Mouse (Mus musculus): Measurements from ENCODE around the gene Dohh. TPM values are rescaled to one million over a fixed set of nuclear protein-coding genes. Genes with fewer than 3 reads are reported as not detected.
A peak's percentile ranks its signal among the peaks of the same experiment; 100 is the strongest.

Dohh gene
- polyA plus RNA-seq, 1 experiment = 47.9 TPM

DNA sequence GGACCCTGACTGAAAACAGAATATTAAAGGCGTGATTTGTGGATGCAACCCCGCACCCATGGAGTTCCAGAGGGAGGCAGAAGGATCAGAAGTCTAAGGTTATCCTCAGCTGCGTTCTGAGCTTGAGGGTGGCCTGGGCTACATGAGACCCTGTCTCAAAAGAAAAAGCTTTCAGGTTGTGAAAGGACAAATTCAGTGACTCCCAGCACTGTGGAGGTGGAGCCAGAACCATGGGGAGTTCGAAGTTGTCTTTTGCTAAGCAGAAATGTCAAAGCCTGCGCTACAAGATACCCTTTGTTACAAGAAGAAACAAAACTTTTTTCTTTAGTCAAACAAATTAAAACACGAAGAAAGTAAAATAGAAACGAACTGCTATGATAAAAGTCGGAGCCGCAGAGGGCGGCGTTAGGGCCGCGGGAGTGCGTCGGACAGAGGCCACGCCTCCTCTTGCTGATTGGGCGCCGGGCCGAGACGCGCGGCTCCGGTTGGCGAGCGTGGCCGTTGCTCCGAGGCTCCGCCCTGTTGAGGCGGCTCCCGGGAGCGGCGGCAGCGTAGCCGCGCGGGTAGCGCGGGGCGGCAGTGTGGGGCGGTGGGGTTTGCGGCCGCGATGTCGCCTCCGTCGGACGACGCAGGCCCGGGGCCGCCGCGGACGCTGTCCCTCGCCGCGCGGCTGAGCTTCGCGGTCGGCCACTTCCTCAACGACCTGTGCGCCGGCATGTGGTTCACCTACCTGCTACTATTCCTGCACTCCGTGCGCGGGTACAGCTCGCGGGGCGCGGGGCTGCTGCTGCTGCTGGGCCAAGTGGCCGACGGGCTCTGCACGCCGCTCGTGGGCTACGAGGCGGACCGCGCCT lies 27.0 kb upstream of the Dohh start, which contains the start of gene Mfsd12:
Gene Mfsd12 (plus strand): TSS at position 501 of the 854 bp plus-strand sequence.
- WGBS = 2% methylated on average over 75 of the region's 79 CpGs
- DNase-seq (ENCODE audit: low read depth in 1 of 2, low spot score in 2 of 2) = peak; percentile 64 to 88
- peak within 1 kb of the TSS; percentile 39 for H3K27ac ChIP-seq (ENCODE audit: insufficient read depth, low read length)

DNA sequence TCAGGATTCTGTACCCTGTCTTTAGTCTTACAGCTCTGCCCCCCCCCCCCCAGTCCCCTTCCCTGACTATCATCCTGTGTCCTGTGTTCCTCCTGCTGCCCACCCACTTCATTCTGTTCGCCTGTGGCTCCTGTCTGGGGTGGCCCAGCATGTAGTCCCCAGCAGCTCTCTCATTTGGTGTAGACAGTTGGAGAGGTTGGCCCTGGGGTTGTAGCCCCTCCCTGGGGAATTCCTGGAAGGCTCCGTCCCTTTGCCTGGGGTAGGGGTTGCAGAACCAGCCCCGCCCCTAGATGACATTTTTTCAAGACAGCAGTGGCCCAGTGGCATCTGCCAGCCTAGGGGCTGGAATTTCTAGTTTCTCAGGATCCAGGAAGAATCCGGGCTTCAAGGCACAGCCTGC lies 26.0 kb upstream of the Dohh start:
- H3K4me1 ChIP-seq (ENCODE audit: control insufficient read depth, insufficient read depth, insufficient read length) = peaks cover 19% of the 10 kb centered on the region; the same call in 1 of the 2 replicates
- DNase-seq (ENCODE audit: low read depth in 1 of 2, low spot score in 2 of 2) = no peak
- WGBS = 25% methylated on average over 4 of the region's 4 CpGs
- no peak overlapping the region for H3K27ac ChIP-seq (ENCODE audit: insufficient read depth, low read length)
- no peak for TF ChIP-seq CTCF (IDR thresholded peaks at IDR 0.05; ENCODE audit: extremely low read depth, insufficient read depth, insufficient read length, insufficient replicate concordance)
- no peak for TF ChIP-seq POLR2A (IDR thresholded peaks at IDR 0.05; ENCODE audit: low read depth, low read length)
- peak overlapping the region; percentile 70 for H3K4me3 ChIP-seq (ENCODE audit: extremely low read depth, insufficient read depth, insufficient read length)
- H3K27me3 ChIP-seq (ENCODE audit: control insufficient read depth, insufficient read depth, low read length) = no peaks in the 10 kb centered on the region
- H3K36me3 ChIP-seq (ENCODE audit: control insufficient read depth, insufficient read depth, low read length) = no peaks in the 10 kb centered on the region

More for the DNA sequence above, 27.0 kb upstream of the Dohh start, which contains the start of gene Mfsd12:
- Histone ChIP-seq H3K4me1 (ENCODE audit: control insufficient read depth, insufficient read depth, insufficient read length) (peaks cover 19% of the 10 kb centered on the region; the same call in 1 of the 2 replicates), H3K4me3 (ENCODE audit: extremely low read depth, insufficient read depth, insufficient read length) (peak within 1 kb of the TSS; percentile 70), H3K27me3 (ENCODE audit: control insufficient read depth, insufficient read depth, low read length) (no peaks in the 10 kb centered on the region), H3K36me3 (ENCODE audit: control insufficient read depth, insufficient read depth, low read length) (no peaks in the 10 kb centered on the region)
- TF ChIP-seq POLR2A (IDR thresholded peaks at IDR 0.05; ENCODE audit: low read depth, low read length) = peak; percentile 46; the same call in 1 of the 2 replicates
- no peak for TF ChIP-seq CTCF (IDR thresholded peaks at IDR 0.05; ENCODE audit: extremely low read depth, insufficient read depth, insufficient read length, insufficient replicate concordance)

DNA sequence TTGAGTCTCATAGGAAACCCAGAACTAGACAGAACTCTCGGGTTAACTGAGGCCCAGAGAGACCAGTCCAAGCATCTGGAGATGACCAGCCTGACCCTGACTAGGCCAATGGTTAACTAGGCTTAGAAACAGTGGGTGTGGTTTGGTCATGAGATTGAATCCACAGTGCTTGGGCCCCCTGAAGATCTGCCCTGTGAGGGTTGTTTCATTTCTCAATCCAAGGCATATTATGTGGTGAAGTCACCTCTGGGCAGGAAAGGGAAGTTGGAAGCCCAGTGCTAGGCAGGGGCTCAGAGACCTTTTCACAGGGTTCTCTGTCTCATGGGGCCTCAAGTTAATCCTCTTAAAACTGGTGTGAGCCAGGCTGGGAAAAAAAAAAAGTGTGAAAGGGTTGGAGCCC lies 25.4 kb upstream of the Dohh start:
- Histone ChIP-seq H3K27ac (ENCODE audit: insufficient read depth, low read length) (no peak overlapping the region; the same call in 1 of the 2 replicates), H3K4me1 (ENCODE audit: control insufficient read depth, insufficient read depth, insufficient read length) (peaks cover 19% of the 10 kb centered on the region), H3K36me3 (ENCODE audit: control insufficient read depth, insufficient read depth, low read length) (no peaks in the 10 kb centered on the region; the same call in 1 of the 2 replicates), H3K27me3 (ENCODE audit: control insufficient read depth, insufficient read depth, low read length) (no peaks in the 10 kb centered on the region), H3K4me3 (ENCODE audit: extremely low read depth, insufficient read depth, insufficient read length) (peak overlapping the region; percentile 14; the same call in 1 of the 2 replicates)
- no peak for DNase-seq (ENCODE audit: low read depth in 1 of 2, low spot score in 2 of 2)
- 36% methylated on average over 1 of the region's 1 CpGs for WGBS
- TF ChIP-seq CTCF (IDR thresholded peaks at IDR 0.05; ENCODE audit: extremely low read depth, insufficient read depth, insufficient read length, insufficient replicate concordance) (no peak), POLR2A (IDR thresholded peaks at IDR 0.05; ENCODE audit: low read depth, low read length) (no peak)

DNA sequence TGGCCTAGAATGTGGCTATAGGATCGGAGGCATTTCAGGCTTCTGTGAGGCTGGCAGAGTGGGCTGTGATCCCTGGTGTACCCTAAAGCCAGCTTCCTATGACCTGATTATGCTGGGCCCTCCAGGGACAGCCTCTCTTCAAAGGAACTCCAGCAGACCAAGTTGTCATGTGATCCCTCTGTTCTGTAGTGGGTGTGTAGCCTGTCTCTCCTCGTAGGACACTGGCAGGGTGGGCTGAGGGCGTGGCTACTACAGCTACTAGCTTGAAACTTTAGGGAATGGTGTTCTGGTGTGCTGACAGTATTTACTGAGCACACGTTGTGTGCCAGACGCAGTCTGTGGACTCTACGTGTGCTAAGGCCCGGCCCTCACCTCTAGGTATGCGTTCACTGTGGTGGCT lies 23.5 kb upstream of the Dohh start:
- no peaks in the 10 kb centered on the region; the same call in 1 of the 2 replicates for H3K36me3 ChIP-seq (ENCODE audit: control insufficient read depth, insufficient read depth, low read length)
- peaks cover 19% of the 10 kb centered on the region for H3K4me1 ChIP-seq (ENCODE audit: control insufficient read depth, insufficient read depth, insufficient read length)
- whole genome bisulfite sequencing = 87% methylated on average over 8 of the region's 8 CpGs
- TF ChIP-seq CTCF (IDR thresholded peaks at IDR 0.05; ENCODE audit: extremely low read depth, insufficient read depth, insufficient read length, insufficient replicate concordance) (no peak), POLR2A (IDR thresholded peaks at IDR 0.05; ENCODE audit: low read depth, low read length) (no peak)
- H3K27ac ChIP-seq (ENCODE audit: insufficient read depth, low read length) = no peak overlapping the region
- no peak overlapping the region for H3K4me3 ChIP-seq (ENCODE audit: extremely low read depth, insufficient read depth, insufficient read length)
- H3K27me3 ChIP-seq (ENCODE audit: control insufficient read depth, insufficient read depth, low read length) = no peaks in the 10 kb centered on the region
- no peak for DNase-seq (ENCODE audit: low read depth in 1 of 2, low spot score in 2 of 2)

DNA sequence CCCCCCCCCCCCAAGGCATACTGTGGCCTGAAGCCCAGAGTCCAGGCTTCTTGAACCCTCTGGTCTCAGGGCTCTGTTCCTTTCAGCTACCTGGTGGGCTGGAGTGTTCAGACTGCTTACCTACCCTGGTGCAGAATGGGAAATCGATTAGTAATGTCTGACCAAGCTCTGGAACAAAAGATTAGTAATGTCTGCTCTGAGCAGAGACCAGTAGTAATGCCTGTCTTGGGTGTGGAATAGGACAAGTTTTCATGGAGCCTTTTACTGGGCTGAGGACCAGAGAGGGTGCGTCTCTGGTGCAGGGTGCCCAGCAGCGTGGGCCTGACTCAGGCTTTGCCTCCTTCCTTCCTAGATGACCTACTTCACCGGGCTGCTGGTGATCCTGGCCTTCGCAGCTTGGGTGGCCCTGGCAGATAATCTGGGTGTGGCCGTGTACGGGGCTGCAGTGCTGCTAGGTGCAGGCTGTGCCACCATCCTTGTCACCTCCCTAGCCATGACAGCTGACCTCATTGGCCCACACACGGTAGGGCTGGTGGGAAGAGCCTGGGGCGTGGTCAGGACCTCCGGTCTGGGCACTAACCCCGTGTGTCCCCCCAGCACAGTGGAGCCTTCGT lies 21.8 kb upstream of the Dohh start:
- no peak for DNase-seq (ENCODE audit: low read depth in 1 of 2, low spot score in 2 of 2)
- WGBS = 83% methylated on average over 12 of the region's 12 CpGs
- Histone ChIP-seq H3K27me3 (ENCODE audit: control insufficient read depth, insufficient read depth, low read length) (no peaks in the 10 kb centered on the region), H3K4me1 (ENCODE audit: control insufficient read depth, insufficient read depth, insufficient read length) (peaks cover 12% of the 10 kb centered on the region), H3K4me3 (ENCODE audit: extremely low read depth, insufficient read depth, insufficient read length) (no peak overlapping the region), H3K27ac (ENCODE audit: insufficient read depth, low read length) (no peak overlapping the region; the same call in 1 of the 2 replicates), H3K36me3 (ENCODE audit: control insufficient read depth, insufficient read depth, low read length) (peaks cover 7% of the 10 kb centered on the region)
- TF ChIP-seq CTCF (IDR thresholded peaks at IDR 0.05; ENCODE audit: extremely low read depth, insufficient read depth, insufficient read length, insufficient replicate concordance) (no peak), POLR2A (IDR thresholded peaks at IDR 0.05; ENCODE audit: low read depth, low read length) (no peak)

DNA sequence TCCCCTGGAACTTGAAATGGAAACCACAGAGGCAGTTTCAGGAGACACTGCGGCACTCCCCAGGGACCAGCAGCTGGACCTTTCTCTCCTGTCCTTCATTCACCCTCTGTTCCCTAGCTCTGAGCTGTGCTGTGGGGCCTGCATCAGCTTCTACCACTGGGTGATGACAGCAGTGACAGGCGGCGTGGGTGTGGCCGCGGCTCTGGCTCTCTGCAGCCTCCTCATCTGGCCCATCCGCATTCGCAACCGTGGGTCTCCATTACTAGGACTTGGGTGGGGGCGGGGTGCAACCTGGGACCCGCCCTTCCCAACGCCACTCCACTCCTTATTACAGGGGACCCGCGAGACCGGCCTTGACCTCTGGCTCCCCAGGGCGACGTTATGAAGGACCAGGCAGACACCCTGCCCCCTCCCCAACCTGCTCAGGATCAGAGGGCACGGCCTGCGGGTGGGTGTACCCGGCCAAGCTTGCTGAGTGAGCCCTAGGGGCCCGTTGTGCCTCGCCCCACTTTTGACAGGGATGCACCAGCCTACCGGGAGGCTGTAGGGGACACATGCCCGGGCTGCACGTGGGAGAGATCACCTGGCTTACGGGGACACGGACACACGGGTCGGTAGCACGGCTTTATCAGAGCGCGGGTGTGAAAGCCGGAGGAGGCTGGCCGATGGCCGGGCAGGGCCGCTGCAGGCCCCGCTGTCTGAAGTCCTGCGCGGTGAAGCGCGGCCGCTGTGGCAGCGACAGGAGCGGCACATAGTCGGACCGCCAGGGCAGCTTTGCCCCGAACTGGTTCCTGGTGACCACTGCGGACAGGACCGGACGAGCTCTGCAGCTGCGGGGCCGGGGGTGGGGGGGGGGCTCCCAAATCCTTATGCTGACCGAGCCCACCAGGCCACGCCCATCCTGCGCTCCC lies 20.5 kb upstream of the Dohh start:
- no peaks in the 10 kb centered on the region for H3K27me3 ChIP-seq (ENCODE audit: control insufficient read depth, insufficient read depth, low read length)
- peaks cover 19% of the 10 kb centered on the region for H3K36me3 ChIP-seq (ENCODE audit: control insufficient read depth, insufficient read depth, low read length)
- no peak for DNase-seq (ENCODE audit: low read depth in 1 of 2, low spot score in 2 of 2)
- TF ChIP-seq POLR2A (IDR thresholded peaks at IDR 0.05; ENCODE audit: low read depth, low read length) (no peak), CTCF (IDR thresholded peaks at IDR 0.05; ENCODE audit: extremely low read depth, insufficient read depth, insufficient read length, insufficient replicate concordance) (no peak)
- H3K4me3 ChIP-seq (ENCODE audit: extremely low read depth, insufficient read depth, insufficient read length) = no peak overlapping the region
- H3K4me1 ChIP-seq (ENCODE audit: control insufficient read depth, insufficient read depth, insufficient read length) = peaks cover under 1% of the 10 kb centered on the region
- H3K27ac ChIP-seq (ENCODE audit: insufficient read depth, low read length) = no peak overlapping the region
- 96% methylated on average over 54 of the region's 54 CpGs for WGBS

Measured in spleen, adult 2 months (tissue).